Mouse (Mus musculus) layer of hippocampus, postnatal 10 days (tissue): Measurements from ENCODE around the gene Ykt6. TPM values are rescaled to one million over a fixed set of nuclear protein-coding genes. Genes with fewer than 3 reads are reported as not detected.
"Not testable (repeated sequence)": the region's sequence is repeated elsewhere in the genome, so short reads cannot be mapped to it uniquely, and the experiment has no call there.

ENCODE experiments used
- DNase-seq, 2 experiments: peaks; one replicate each; pipeline ENCODE4 v3.0.0; 2021; ENCODE audit warnings: low spot score in 2 of 2
- total RNA-seq, 2 experiments: library from RNA; stranded (reverse); gene quantifications; 2 replicates each; pipeline ENCODE4 v1.2.3; 2021

The Ykt6 gene
- total RNA-seq, 2 experiments from 2014 or later: 108 TPM

DNA sequence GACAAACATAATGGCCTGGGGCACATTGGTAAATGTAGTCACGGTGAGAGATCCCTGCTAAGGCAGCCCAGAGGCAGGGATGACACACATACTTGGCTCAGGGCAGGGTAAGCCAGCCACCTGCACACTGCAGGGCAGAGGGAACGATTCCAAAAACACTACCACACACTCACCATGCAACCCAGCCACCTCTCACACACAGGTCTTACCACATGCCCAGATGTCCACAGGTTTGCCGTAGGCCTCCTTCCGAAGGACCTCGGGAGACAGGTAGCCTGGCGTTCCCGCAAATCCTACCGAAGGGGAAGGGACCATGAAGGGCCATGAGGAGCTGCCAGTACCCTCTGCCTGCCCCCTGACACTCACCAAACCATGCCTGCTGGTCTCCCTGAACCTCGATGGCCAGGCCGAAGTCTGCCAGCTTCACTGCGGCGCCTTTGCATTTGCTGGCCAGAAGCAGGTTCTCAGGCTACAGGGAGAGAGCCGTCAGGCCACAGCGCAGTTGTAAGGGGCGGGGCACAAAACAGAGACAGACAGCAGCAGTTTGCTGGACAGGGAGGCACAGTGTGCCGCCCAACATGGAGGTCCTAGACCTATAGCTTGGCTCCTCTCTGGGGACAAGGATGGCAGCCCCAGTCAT is 34.6 kb downstream of the Ykt6 start:
- DNase-seq: no peak

DNA sequence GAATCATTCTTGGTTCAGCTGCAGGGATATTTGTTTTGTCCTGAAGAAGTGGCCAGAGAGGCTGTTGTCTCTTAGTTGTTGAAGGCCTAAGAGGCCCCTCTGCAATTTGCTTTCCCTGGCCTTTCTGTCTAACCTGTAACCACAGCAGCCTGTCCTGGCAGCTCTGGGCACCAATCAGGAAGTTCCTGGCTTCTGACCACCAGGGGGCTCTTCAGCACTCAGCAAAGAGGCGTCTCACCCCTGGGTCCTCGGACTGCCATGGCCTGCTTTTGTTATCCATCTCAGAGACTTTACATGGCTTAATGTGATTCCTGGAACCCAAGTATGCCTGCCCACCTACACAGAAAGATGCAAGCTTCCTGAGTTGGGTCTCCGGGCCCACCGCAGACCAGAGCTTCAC is 35.4 kb downstream of the Ykt6 start:
- DNase-seq: peak in 1 of 2 experiments; percentile 65

DNA sequence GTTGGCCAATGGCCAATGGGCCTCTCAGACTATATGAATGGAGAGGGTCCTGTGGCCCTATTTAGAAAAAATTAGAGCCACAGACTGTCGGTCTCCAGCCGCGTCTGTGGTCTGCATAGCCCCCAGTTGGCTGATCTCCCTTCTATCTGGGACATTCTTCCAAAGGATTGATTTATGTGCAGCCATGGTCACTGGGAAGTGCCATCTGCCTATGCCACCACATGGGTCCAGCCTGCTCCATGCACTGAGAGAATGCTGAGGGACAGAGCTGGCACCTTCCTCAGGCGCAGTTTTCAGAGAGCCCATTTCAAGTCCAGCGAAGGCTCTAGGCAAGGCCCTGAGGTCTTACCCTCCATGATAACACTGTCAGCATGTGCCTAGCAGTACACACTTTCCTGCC is 38.7 kb downstream of the Ykt6 start:
- DNase-seq: no peak

DNA sequence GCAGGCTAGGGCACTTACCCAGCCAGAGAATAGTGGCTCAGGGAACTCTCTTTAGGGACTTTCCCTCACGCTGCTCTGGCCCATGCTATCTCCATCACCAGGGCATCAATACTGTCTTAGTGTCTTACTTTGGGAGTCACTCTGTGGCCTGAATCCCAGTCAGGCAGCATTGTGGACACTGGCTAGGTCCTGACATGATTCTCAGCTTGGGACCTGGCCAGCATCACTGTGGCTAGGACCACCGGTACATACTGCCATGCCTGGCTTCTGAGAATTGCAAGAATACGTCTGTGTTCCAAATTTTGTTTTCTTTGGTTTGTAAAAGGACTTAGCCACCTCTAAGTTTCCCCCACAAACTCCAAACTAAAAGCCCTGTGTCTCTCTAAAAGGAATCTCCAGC is 39.4 kb downstream of the Ykt6 start:
- no peak for DNase-seq

DNA sequence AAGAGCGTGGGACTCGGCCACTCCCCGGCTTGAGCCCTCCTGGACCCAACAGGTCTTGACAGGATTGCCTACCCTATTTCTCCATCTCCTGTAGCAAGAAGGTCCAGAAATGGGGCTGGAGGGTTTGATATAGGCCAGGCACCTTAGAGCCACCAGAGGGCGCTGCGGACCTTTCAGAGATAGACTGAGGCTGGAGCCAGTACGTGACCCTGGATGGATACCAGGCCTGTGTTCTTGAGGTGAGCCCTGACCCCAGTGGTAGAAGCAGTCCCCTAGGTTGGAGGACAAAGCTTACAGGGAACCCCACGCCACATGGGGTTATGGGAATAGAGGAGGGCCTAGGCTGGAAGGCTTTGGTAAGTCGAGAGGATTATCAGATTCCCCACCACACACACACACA is 40.5 kb downstream of the Ykt6 start:
- DNase-seq: peak; percentile 86 to 87

DNA sequence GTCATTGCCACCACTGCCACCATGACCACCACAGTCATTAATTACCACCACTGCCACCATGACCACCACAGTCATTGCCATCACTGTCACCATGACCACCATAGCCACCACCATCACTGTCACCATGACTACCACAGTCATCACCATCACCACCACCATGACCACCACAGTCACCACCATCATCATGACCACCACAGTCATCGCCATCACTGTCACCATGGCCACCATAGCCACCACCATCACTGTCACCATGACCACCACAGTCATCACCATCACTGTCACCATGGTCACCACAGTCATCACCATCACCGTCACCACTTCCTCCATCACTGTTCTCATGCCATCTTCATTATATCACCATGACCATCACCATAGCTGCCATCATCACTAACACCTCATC is 43.0 kb downstream of the Ykt6 start:
- DNase-seq: no peak

DNA sequence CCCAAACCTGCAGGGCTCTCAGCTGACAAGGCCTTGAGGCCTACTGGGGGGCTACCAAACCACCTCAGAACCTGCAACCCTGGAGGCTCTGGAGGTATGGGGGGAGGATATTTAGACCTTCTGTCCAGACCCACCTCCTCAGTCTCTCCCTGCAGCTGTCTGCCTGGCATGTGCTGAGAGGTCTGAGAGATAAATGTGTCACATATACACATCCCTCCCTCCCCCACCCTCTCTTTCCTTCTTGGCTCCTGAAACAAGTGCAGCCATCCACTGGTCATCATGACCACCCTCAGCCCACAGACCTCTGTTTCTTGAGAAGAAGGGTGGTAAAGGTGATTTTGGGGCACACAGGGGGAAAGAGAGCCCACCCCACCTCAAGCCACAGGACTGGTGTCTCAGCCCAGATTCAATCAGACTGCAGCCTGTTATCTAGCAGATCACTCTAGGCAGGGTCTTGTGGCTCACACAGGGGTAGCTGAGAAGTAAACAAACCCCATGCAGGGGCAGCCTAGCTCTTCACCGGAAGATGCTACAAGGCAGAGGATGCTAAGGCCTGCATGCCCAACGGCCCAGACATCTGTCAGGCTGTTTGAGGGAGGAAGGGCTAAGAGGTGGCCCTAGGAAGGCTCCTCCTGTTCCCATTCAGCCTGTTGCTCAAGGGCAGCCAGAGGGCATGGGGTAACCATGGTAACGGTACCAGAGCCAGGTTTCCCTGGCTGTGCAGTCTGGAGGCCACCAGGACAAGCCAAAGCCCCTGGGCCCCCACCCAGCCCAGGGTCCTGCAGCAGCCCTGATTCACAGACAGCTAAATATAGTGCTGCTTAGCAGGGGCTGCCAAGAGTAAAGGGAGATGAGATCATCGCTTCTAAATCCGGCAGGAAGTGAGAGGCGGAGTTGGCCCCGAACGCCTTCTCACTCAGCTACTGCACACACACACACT is 44.6 kb downstream of the Ykt6 start:
- DNase-seq: peak; percentile 77 to 84

DNA sequence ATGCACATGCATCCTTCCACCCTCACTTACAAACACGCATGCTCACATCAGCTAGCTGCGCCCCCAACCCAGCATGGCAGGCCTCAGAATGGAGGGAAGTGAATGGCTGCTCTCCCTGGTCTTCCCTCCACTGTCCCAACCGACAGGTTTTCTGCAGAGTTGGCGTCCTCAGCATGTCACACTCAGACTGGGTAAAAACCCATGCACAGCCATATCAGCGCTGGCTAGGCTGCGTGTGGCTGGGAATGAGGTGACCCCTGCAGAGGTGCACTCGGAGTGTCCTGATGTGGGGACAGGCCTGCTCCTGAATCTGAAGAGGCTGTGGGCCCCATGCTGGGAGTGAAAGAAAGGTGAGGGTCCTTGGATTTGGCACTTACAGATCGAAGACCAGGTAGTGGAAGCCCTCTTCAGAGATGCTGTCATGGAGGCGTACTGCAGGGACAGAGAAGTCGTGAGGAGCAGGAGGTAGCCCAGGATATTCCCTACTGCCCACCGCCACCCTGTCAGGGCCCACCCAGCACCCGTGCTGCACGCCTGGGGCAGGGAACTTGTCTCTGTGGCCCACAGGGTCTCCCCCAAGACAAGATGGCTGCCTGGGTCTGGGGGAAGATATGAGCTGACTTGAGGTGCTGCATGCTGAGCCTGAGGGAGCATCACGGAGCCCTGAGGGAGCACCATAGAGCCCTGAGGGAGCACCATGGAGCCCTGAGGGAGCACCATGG is 45.6 kb downstream of the Ykt6 start:
- DNase-seq: no peak

DNA sequence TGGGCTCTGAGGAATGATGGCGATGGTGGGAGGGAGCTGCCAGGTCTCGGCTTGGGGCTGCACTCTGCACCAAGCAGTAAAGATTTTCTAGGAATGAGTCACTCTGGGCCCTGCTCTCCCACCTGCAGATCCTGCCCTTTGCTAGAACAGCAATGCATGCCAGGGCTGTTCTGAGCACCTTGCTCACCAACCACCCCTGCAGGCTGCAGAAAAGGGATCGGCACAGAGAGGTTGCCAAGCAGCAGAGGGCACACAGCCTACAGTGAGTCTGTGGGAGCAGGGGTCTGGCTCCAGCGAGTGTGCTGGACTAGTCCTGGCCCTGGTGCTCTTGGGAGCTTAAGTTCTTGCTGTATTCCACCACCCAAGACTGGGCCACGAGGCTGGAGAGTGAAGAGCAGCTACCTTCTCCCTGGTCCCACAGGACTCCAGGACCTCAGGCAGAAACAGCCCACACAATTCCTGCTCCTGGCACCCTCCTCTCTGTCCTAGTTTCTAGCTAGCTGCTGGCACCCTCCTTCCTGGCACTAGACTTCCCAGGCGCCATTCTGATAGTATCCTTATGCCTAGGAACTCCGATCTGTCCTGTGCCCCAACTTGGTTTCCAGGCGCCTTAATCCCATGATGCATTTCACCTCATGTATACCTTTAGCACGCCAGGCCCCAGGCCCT is 46.6 kb downstream of the Ykt6 start:
- no peak for DNase-seq

DNA sequence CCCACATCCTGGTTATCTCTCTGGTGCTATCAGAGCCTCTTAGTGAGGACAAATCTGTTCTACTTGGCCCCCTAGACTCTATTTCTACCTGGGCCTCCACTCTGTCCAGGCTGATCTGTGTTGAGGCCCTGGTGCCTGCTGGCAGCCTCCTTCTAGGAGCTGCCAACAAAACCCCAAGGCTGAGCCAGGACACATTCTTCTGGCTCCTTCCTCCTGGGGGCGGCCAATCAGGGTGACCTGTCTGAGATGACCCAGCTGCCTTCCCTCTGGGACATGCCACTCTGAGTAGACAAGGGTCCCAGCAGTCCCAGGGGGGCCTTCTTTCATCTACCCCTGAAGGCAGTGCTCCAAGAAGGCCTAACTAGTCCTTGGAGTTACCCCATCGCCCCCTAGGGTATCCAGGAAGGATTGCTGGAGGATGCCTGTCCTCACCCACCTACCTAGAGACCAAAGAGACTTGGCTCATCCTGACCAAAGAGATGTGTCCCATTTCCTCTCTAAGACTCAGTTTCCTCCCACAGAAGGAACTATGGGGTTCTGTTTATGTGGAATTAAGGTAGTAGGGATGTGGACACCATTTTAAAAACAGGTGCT is 47.6 kb downstream of the Ykt6 start:
- no peak for DNase-seq

DNA sequence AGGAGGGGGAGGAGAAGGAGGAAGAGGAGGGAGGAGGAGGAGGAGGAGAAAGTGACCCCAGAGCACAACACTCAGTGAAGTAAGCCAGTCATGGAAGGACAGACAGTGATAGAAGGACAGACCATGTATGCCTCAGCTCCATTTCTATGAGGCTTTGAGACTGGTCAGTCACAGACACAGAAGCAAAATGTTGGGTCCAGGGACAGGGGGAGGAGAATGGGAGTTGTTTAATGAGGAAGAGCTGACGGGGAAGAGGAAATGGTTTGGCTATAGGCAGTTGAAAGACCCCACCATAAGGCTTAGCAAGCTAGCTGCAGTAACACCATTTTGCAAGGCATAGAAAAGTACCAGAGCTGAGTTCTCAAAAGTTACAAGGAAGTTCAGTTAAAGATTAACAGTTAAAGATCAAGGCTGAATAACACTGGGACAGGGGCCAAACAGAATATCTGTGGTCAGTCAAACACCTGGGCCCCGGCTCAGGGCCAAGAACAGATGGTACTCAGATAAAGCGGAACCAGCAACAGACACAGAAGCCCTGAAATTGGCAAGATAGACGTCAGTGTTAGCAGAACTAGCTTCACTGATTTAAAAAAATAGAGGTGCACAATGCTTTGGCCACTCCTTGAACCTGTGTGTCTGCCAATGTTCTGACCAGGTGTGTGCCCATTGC is 50.0 kb downstream of the Ykt6 start:
- DNase-seq: not testable (repeated sequence)

DNA sequence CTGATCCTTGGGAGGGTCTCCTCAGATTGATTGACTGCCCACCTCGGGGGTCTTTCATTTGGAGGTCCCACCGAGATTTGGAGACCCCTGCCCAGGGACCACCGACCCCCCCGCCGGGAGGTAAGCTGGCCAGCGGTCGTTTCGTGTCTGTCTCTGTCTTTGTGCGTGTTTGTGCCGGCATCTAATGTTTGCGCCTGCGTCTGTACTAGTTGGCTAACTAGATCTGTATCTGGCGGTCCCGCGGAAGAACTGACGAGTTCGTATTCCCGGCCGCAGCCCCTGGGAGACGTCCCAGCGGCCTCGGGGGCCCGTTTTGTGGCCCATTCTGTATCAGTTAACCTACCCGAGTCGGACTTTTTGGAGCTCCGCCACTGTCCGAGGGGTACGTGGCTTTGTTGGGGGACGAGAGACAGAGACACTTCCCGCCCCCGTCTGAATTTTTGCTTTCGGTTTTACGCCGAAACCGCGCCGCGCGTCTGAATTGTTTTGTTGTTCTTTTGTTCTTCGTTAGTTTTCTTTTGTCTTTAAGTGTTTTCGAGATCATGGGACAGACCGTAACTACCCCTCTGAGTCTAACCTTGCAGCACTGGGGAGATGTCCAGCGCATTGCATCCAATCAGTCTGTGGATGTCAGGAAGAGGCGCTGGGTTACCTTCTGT is 51.0 kb downstream of the Ykt6 start:
- DNase-seq: not testable (repeated sequence)

DNA sequence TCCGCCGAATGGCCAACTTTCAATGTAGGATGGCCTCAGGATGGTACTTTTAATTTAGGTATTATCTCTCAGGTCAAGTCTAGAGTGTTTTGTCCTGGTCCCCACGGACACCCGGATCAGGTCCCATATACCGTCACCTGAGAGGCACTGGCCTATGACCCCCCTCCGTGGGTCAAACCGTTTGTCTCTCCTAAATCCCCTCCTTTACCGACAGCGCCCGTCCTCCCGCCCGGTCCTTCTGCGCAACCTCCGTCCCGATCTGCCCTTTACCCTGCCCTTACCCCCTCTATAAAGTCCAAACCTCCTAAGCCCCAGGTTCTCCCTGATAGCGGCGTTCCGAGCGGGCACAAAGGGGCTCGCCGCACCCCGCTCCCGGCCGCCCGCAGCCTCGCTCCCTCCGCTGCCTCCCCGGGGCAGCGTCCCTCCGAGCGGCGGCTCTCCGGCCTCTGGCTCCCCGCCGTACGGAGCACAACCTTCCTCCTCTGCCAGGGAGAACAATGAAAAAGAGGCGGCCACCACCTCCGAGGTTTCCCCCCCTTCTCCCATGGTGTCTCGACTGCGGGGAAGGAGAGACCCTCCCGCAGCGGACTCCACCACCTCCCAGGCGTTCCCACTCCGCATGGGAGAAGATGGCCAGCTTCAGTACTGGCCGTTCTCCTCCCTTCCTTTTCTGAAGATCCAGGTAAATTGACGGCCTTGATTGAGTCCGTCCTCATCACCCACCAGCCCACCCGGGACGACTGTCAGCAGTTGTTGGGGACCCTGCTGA is 51.7 kb downstream of the Ykt6 start:
- not testable (repeated sequence) for DNase-seq

DNA sequence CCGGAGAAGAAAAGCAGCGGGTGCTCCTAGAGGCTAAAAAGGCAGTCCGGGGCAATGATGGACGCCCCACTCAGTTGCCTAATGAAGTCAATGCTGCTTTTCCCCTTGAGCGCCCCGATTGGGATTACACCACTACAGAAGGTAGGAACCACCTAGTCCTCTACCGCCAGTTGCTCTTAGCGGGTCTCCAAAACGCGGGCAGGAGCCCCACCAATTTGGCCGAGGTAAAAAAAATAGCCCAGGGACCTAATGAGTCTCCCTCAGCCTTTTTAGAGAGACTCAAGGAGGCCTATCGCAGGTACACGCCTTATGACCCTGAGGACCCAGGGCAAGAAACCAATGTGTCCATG is 52.3 kb downstream of the Ykt6 start:
- not testable (repeated sequence) for DNase-seq

DNA sequence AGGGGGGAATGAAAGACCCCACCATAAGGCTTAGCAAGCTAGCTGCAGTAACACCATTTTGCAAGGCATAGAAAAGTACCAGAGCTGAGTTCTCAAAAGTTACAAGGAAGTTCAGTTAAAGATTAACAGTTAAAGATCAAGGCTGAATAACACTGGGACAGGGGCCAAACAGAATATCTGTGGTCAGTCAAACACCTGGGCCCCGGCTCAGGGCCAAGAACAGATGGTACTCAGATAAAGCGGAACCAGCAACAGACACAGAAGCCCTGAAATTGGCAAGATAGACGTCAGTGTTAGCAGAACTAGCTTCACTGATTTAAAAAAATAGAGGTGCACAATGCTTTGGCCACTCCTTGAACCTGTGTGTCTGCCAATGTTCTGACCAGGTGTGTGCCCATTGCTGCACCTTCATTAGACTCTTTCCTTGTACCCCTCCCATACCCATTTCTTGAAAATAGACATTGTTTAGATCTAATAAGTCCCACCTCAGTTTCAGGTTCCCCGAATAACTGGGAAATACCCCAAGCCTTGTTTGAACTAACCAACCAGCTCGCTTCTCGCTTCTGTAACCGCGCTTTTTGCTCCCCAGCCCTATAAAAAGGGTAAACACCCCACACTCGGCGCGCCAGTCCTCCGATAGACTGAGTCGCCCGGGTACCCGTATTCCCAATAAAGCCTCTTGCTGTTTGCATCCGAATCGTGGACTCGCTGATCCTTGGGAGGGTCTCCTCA is 55.4 kb downstream of the Ykt6 start:
- not testable (repeated sequence) for DNase-seq

DNA sequence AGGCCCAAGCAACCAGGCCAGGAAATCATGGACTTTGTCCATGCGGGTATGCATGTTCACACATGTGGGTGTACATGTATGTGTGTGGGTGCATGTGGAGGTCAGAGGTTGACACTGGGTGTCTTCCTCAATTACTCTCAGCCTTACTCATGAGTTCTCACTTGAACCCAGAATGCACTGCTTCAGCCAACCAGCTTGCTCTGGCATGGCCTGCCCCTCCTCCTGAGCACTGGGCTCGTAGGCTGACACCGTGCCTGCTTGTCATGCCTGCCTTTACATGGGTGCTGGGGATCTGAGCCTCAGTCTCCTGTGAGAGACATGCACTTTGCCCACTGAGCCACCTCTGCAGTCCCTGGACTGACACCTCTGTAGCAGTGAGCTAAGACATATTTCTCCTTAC is 56.4 kb downstream of the Ykt6 start:
- no peak for DNase-seq

DNA sequence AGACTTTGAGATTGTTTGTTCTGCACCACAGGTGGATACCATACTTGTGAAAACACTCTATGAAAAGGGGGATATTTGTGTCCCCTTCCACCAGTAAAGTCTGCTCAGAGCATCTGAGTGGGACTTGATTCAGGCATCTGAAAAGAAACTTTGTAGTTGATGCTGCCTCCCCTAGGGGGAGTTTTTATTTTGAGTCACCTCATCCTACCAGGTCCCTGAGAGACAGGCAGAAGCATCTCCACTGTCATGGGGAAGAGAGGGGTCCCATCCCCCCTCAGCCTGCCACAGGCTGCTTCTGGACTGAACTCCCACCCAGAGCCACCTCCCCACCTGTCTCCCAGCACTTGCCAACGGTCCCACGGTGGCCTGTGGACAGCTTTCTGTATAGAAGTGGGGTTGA is 57.9 kb downstream of the Ykt6 start:
- no peak for DNase-seq

DNA sequence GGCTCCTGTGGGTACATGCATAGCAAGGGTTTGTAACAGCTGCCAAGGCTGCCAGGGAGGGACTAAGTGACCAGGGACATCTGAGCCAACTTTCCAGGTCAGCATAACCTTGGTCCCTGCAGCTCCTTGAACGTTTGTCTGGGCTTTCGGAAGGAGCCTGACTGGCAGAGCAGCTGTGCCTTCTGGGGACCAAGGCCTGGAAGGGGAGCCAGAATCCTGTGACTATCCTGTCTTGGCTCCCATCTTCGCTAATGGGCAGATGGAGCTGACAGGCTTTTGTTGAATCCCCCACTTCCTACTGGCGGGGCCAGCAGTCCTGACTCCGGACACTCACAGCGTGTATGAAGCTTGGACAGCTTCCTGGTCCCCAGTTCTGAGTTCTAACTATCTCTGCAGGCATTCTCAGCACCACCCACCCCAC is 59.5 kb downstream of the Ykt6 start:
- DNase-seq: no peak
